Mouse (Mus musculus) A20 (cell line): ENCODE results near the gene Trim71.

Experiments used
- DNase-seq: peaks from one replicate; pipeline ENCODE4 v3.0.0-alpha.2; 2011; ENCODE audit warnings: low read depth, low spot score

Gene Trim71

GRCm38 (mm10) chr9:114486808-114487207, 77.4 kb downstream of the Trim71 start:
- no peak for DNase-seq

GRCm38 (mm10) chr9:114484771-114485170, 79.4 kb downstream of the Trim71 start:
- DNase-seq: no peak

GRCm38 (mm10) chr9:114480940-114481339, 83.2 kb downstream of the Trim71 start:
- DNase-seq: no peak

- DNase-seq: peak; percentile 66
Measured at GRCm38 (mm10) chr9:114477019-114477418, 87.2 kb downstream of the Trim71 start.

- DNase-seq: no peak
Measured at GRCm38 (mm10) chr9:114471892-114472291, 92.3 kb downstream of the Trim71 start.

GRCm38 (mm10) chr9:114468701-114469100, 95.5 kb downstream of the Trim71 start:
- DNase-seq: no peak

GRCm38 (mm10) chr9:114468217-114468616, 96.0 kb downstream of the Trim71 start:
- DNase-seq: no peak

GRCm38 (mm10) chr9:114466871-114467270, 97.3 kb downstream of the Trim71 start:
- DNase-seq: no peak

- peak; percentile 86 for DNase-seq
Measured at GRCm38 (mm10) chr9:114465442-114465841, 98.7 kb downstream of the Trim71 start.

GRCm38 (mm10) chr9:114462569-114462968, 101.6 kb downstream of the Trim71 start:
- no peak for DNase-seq

GRCm38 (mm10) chr9:114458436-114458835, 105.7 kb downstream of the Trim71 start:
- no peak for DNase-seq
